Mouse (Mus musculus): ENCODE data around the gene D10Jhu81e.

- TF ChIP-seq GATA1 (IDR thresholded peaks at IDR 0.05; ENCODE audit: borderline replicate concordance, low read length) = no peak
- TF ChIP-seq FLI1 (IDR thresholded peaks at IDR 0.05; ENCODE audit: low read length) = no peak
Measured at GRCm38 (mm10) chr10:78128647-78129046, 40.9 kb downstream of the D10Jhu81e start.
